Mouse (Mus musculus): ENCODE results near the gene Phf2. TPM values are rescaled to one million over a fixed set of nuclear protein-coding genes. Genes with fewer than 3 reads are reported as not detected.

Gene Phf2
- polyA plus RNA-seq, 1 experiment from 2014 or later = 2.7 TPM

- 66% methylated on average over 7 of the region's 7 CpGs for WGBS
- no peak overlapping the region for H3K4me2 ChIP-seq (replicated peaks; ENCODE audit: low read depth)
- no peak for ATAC-seq (ENCODE audit: low FRiP score, low TSS enrichment)
- H3K27me3 ChIP-seq (ENCODE audit: control insufficient read depth, insufficient read depth, low read length) = no peaks in the 10 kb centered on the region
- peaks cover 35% of the 10 kb centered on the region for H3K36me3 ChIP-seq (ENCODE audit: control insufficient read depth, insufficient read depth, low read length)
- H3K27ac ChIP-seq (replicated peaks) = no peak overlapping the region
- DNase-seq (ENCODE audit: low spot score) = no peak
- no peak overlapping the region for H3K9ac ChIP-seq (ENCODE audit: low read length)
- H3K9me3 ChIP-seq (ENCODE audit: control insufficient read depth, low read length) = no peaks in the 10 kb centered on the region
- TF ChIP-seq CTCF (IDR thresholded peaks at IDR 0.05; ENCODE audit: low read depth) = no peak
- no peak for TF ChIP-seq EP300 (optimal IDR thresholded peaks at IDR 0.05)
- H3K4me3 ChIP-seq (ENCODE audit: low read depth, low read length) = no peak overlapping the region
- H3K4me1 ChIP-seq (replicated peaks; ENCODE audit: control insufficient read depth, insufficient read depth) = no peaks in the 10 kb centered on the region
Observed at GRCm38 (mm10) chr13:48911426-48911825, 40.5 kb upstream of the Phf2 start.

- H3K9ac ChIP-seq (ENCODE audit: low read length) = no peak overlapping the region
- H3K4me1 ChIP-seq (replicated peaks; ENCODE audit: control insufficient read depth, insufficient read depth) = no peaks in the 10 kb centered on the region
- DNase-seq (ENCODE audit: low spot score) (no peak), ATAC-seq (ENCODE audit: low FRiP score, low TSS enrichment) (no peak)
- 93% methylated on average over 2 of the region's 2 CpGs for WGBS
- H3K4me2 ChIP-seq (replicated peaks; ENCODE audit: low read depth) = no peak overlapping the region
- H3K4me3 ChIP-seq (ENCODE audit: low read depth, low read length) = no peak overlapping the region
- TF ChIP-seq CTCF (IDR thresholded peaks at IDR 0.05; ENCODE audit: low read depth) = no peak
- TF ChIP-seq EP300 (optimal IDR thresholded peaks at IDR 0.05) = no peak
- peaks cover 26% of the 10 kb centered on the region for H3K36me3 ChIP-seq (ENCODE audit: control insufficient read depth, insufficient read depth, low read length)
- no peaks in the 10 kb centered on the region for H3K27me3 ChIP-seq (ENCODE audit: control insufficient read depth, insufficient read depth, low read length)
- no peak overlapping the region for H3K27ac ChIP-seq (replicated peaks)
- H3K9me3 ChIP-seq (ENCODE audit: control insufficient read depth, low read length) = no peaks in the 10 kb centered on the region
Observed at GRCm38 (mm10) chr13:48905458-48905857, 34.5 kb upstream of the Phf2 start.

GRCm38 (mm10) chr13:48895376-48895775, 24.5 kb upstream of the Phf2 start:
- peaks cover 26% of the 10 kb centered on the region for H3K36me3 ChIP-seq (ENCODE audit: control insufficient read depth, insufficient read depth, low read length)
- no peaks in the 10 kb centered on the region for H3K4me1 ChIP-seq (replicated peaks; ENCODE audit: control insufficient read depth, insufficient read depth)
- H3K4me3 ChIP-seq (ENCODE audit: low read depth, low read length) = no peak overlapping the region
- no peak overlapping the region for H3K4me2 ChIP-seq (replicated peaks; ENCODE audit: low read depth)
- H3K9me3 ChIP-seq (ENCODE audit: control insufficient read depth, low read length) = no peaks in the 10 kb centered on the region
- peak; percentile 7 for DNase-seq (ENCODE audit: low spot score)
- TF ChIP-seq CTCF (IDR thresholded peaks at IDR 0.05; ENCODE audit: low read depth) (no peak), EP300 (optimal IDR thresholded peaks at IDR 0.05) (no peak)
- H3K27me3 ChIP-seq (ENCODE audit: control insufficient read depth, insufficient read depth, low read length) = no peaks in the 10 kb centered on the region
- ATAC-seq (ENCODE audit: low FRiP score, low TSS enrichment) = no peak
- no peak overlapping the region for H3K27ac ChIP-seq (replicated peaks)
- H3K9ac ChIP-seq (ENCODE audit: low read length) = no peak overlapping the region
- 88% methylated on average over 5 of the region's 5 CpGs for WGBS

- Histone ChIP-seq H3K9ac (ENCODE audit: low read length) (no peak overlapping the region), H3K4me2 (replicated peaks; ENCODE audit: low read depth) (no peak overlapping the region), H3K4me1 (replicated peaks; ENCODE audit: control insufficient read depth, insufficient read depth) (no peaks in the 10 kb centered on the region), H3K27me3 (ENCODE audit: control insufficient read depth, insufficient read depth, low read length) (no peaks in the 10 kb centered on the region), H3K4me3 (ENCODE audit: low read depth, low read length) (no peak overlapping the region), H3K9me3 (ENCODE audit: control insufficient read depth, low read length) (no peaks in the 10 kb centered on the region), H3K36me3 (ENCODE audit: control insufficient read depth, insufficient read depth, low read length) (peaks cover 27% of the 10 kb centered on the region), H3K27ac (replicated peaks) (peak overlapping the region; percentile 45)
- 78% methylated on average over 4 of the region's 4 CpGs for WGBS
- ATAC-seq (ENCODE audit: low FRiP score, low TSS enrichment) = peak; percentile 81
- no peak for TF ChIP-seq CTCF (IDR thresholded peaks at IDR 0.05; ENCODE audit: low read depth)
- no peak for TF ChIP-seq EP300 (optimal IDR thresholded peaks at IDR 0.05)
- DNase-seq (ENCODE audit: low spot score) = peak; percentile 59
Observed at GRCm38 (mm10) chr13:48890260-48890960, 19.5 kb upstream of the Phf2 start.

- ATAC-seq (ENCODE audit: low FRiP score, low TSS enrichment) (peak; percentile 98), DNase-seq (ENCODE audit: low spot score) (peak; percentile 99)
- under 1% methylated on average over 36 of the region's 36 CpGs for WGBS
- Histone ChIP-seq H3K36me3 (ENCODE audit: control insufficient read depth, insufficient read depth, low read length) (peaks cover 9% of the 10 kb centered on the region), H3K9me3 (ENCODE audit: control insufficient read depth, low read length) (no peaks in the 10 kb centered on the region), H3K4me3 (ENCODE audit: low read depth, low read length) (peak overlapping the region; percentile 39), H3K27ac (replicated peaks) (peak overlapping the region; percentile 93), H3K27me3 (ENCODE audit: control insufficient read depth, insufficient read depth, low read length) (no peaks in the 10 kb centered on the region), H3K4me1 (replicated peaks; ENCODE audit: control insufficient read depth, insufficient read depth) (no peaks in the 10 kb centered on the region), H3K4me2 (replicated peaks; ENCODE audit: low read depth) (peak overlapping the region; percentile 69), H3K9ac (ENCODE audit: low read length) (peak overlapping the region; percentile 69)
- TF ChIP-seq EP300 (optimal IDR thresholded peaks at IDR 0.05) (no peak), CTCF (IDR thresholded peaks at IDR 0.05; ENCODE audit: low read depth) (no peak)
Observed at GRCm38 (mm10) chr13:48878534-48878933, 7.6 kb upstream of the Phf2 start.

GRCm38 (mm10) chr13:48877805-48878204, 6.9 kb upstream of the Phf2 start:
- peak overlapping the region; percentile 93 for H3K27ac ChIP-seq (replicated peaks)
- H3K4me2 ChIP-seq (replicated peaks; ENCODE audit: low read depth) = peak overlapping the region; percentile 69
- TF ChIP-seq CTCF (IDR thresholded peaks at IDR 0.05; ENCODE audit: low read depth) (no peak), EP300 (optimal IDR thresholded peaks at IDR 0.05) (no peak)
- ATAC-seq (ENCODE audit: low FRiP score, low TSS enrichment) (no peak), DNase-seq (ENCODE audit: low spot score) (no peak)
- H3K9me3 ChIP-seq (ENCODE audit: control insufficient read depth, low read length) = no peaks in the 10 kb centered on the region
- peaks cover 6% of the 10 kb centered on the region for H3K36me3 ChIP-seq (ENCODE audit: control insufficient read depth, insufficient read depth, low read length)
- peak overlapping the region; percentile 39; the same call in 1 of the 2 replicates for H3K4me3 ChIP-seq (ENCODE audit: low read depth, low read length)
- no peaks in the 10 kb centered on the region for H3K27me3 ChIP-seq (ENCODE audit: control insufficient read depth, insufficient read depth, low read length)
- 0 out of 2 replicates have a peak, but pooled peaks cover 3% of the 10 kb centered on the region for H3K4me1 ChIP-seq (replicated peaks; ENCODE audit: control insufficient read depth, insufficient read depth)
- peak overlapping the region; percentile 69 for H3K9ac ChIP-seq (ENCODE audit: low read length)

All from stomach, postnatal 0 days (tissue).